Mouse (Mus musculus) MEL (cell line): Measurements from ENCODE around the gene Prcc. TPM values are rescaled to one million over a fixed set of nuclear protein-coding genes. Genes with fewer than 3 reads are reported as not detected.
"Not testable (repeated sequence)": the region's sequence is repeated elsewhere in the genome, so short reads cannot be mapped to it uniquely, and the experiment has no call there.

Experiments used
- DNase-seq: peaks from one replicate; pipeline ENCODE4 v3.0.0; 2011; ENCODE audit warnings: low read depth, low spot score
- H3K27ac ChIP-seq: 2 replicates; pipeline ENCODE4 v1.5.1; 2012; ENCODE audit warnings: low read depth, mild to moderate bottlenecking, control low read depth, low read length, moderate library complexity; ENCODE audit not compliant: control insufficient read depth
- H3K27me3 ChIP-seq, 2 experiments: fragments of 150-350 bp in 1 of 2; sonication (generic) in 1 of 2; 2 replicates each; pipeline ENCODE4 v1.6.1; 2012; ENCODE audit warnings: low read length in 2 of 2, mild to moderate bottlenecking in 2 of 2, improper control_type of control experiment in 1 of 2, moderate library complexity in 1 of 2; ENCODE audit not compliant: insufficient read depth in 2 of 2, control insufficient read depth in 1 of 2
- H3K36me3 ChIP-seq, 2 experiments: 2 replicates each; pipeline ENCODE4 v1.6.1; 2012 to 2014; ENCODE audit warnings: low read length in 2 of 2, improper control_type of control experiment in 1 of 2, inconsistent platforms in 1 of 2, mild to moderate bottlenecking in 1 of 2; ENCODE audit not compliant: insufficient read depth in 2 of 2, control insufficient read depth in 1 of 2
- H3K4me1 ChIP-seq, 2 experiments: fragments of 150-350 bp in 1 of 2; sonication (generic) in 1 of 2; 2 replicates each; pipeline ENCODE4 v1.6.1; 2012; ENCODE audit warnings: low read length in 2 of 2, improper control_type of control experiment in 1 of 2, mild to moderate bottlenecking in 1 of 2; ENCODE audit not compliant: insufficient read depth in 2 of 2, control insufficient read depth in 1 of 2
- H3K4me3 ChIP-seq, 2 experiments: fragments of 150-350 bp in 1 of 2; sonication (generic) in 1 of 2; 2 replicates each; pipeline ENCODE4 v1.5.1; 2012; ENCODE audit warnings: low read depth in 2 of 2, low read length in 2 of 2, mild to moderate bottlenecking in 2 of 2, moderate library complexity in 2 of 2, control low read depth in 1 of 2, improper control_type of control experiment in 1 of 2; ENCODE audit not compliant: control insufficient read depth in 1 of 2, insufficient read depth in 1 of 2
- H3K79me2 ChIP-seq: 2 replicates; pipeline ENCODE4 v1.6.1; 2012; ENCODE audit warnings: mild to moderate bottlenecking, low read length, moderate library complexity; ENCODE audit not compliant: control insufficient read depth, poor library complexity, insufficient read depth
- H3K9ac ChIP-seq: 2 replicates; pipeline ENCODE4 v1.6.1; 2012; ENCODE audit warnings: low read depth, mild to moderate bottlenecking, control low read depth, low read length, moderate library complexity; ENCODE audit not compliant: control insufficient read depth, poor library complexity, severe bottlenecking
- H3K9me3 ChIP-seq: fragments of 150-350 bp; sonication (generic); replicated peaks from 2 replicates; pipeline ENCODE4 v1.6.1; 2012; ENCODE audit warnings: mild to moderate bottlenecking, low read length, improper control_type of control experiment, moderate library complexity; ENCODE audit not compliant: insufficient read depth
- BHLHE40 ChIP-seq: IDR thresholded peaks from 2 replicates; pipeline ENCODE4 v1.6.1; 2012; ENCODE audit warnings: low read depth, mild to moderate bottlenecking, inconsistent platforms, low read length, improper control_type of control experiment, borderline replicate concordance
- CTCF ChIP-seq, 3 experiments: IDR thresholded peaks in 2 of 3; conservative IDR thresholded peaks in 1 of 3; 2 replicates each; pipeline ENCODE4 v1.5.1; 2011 to 2012; ENCODE audit warnings: low read length in 3 of 3, low read depth in 2 of 3, mild to moderate bottlenecking in 2 of 3, improper control_type of control experiment in 1 of 3, inconsistent platforms in 1 of 3, mixed read lengths in 1 of 3, moderate library complexity in 1 of 3; ENCODE audit not compliant: control insufficient read depth in 1 of 3, insufficient read depth in 1 of 3, poor library complexity in 1 of 3, severe bottlenecking in 1 of 3
- E2F4 ChIP-seq: IDR thresholded peaks from 2 replicates; pipeline ENCODE4 v1.6.1; 2011; ENCODE audit warnings: low read depth, low read length, improper control_type of control experiment, borderline replicate concordance
- EP300 ChIP-seq, 2 experiments: IDR thresholded peaks; 2 replicates each; pipeline ENCODE4 v1.6.1; 2011; ENCODE audit warnings: improper control_type of control experiment in 2 of 2, low read length in 2 of 2, low read depth in 1 of 2, mild to moderate bottlenecking in 1 of 2
- GATA1 ChIP-seq: IDR thresholded peaks from 2 replicates; pipeline ENCODE4 v1.6.1; 2011; ENCODE audit warnings: low read depth, low read length, improper control_type of control experiment
- MAX ChIP-seq: IDR thresholded peaks from 2 replicates; pipeline ENCODE4 v1.6.1; 2011; ENCODE audit warnings: low read length, improper control_type of control experiment
- MAZ ChIP-seq: IDR thresholded peaks from 2 replicates; pipeline ENCODE4 v1.6.1; 2012; ENCODE audit warnings: low read depth, mild to moderate bottlenecking, inconsistent platforms, low read length, improper control_type of control experiment
- MYB ChIP-seq: IDR thresholded peaks from 2 replicates; pipeline ENCODE4 v1.6.1; 2011; ENCODE audit warnings: mild to moderate bottlenecking, low read depth, low read length, improper control_type of control experiment
- NELFE ChIP-seq: IDR thresholded peaks from 2 replicates; pipeline ENCODE4 v1.6.1; 2011; ENCODE audit warnings: low read depth, low read length, improper control_type of control experiment
- NRF1 ChIP-seq: IDR thresholded peaks from 2 replicates; pipeline ENCODE4 v1.6.1; 2014; ENCODE audit warnings: low read depth, mild to moderate bottlenecking, inconsistent platforms, low read length, improper control_type of control experiment, moderate library complexity; ENCODE audit not compliant: poor library complexity, insufficient read depth, severe bottlenecking
- RAD21 ChIP-seq: IDR thresholded peaks from 2 replicates; pipeline ENCODE4 v1.6.1; 2011; ENCODE audit warnings: mild to moderate bottlenecking, low read depth, low read length, improper control_type of control experiment
- SIN3A ChIP-seq: IDR thresholded peaks from 2 replicates; pipeline ENCODE4 v1.6.1; 2012; ENCODE audit warnings: low read length, improper control_type of control experiment, inconsistent platforms
- SMC3 ChIP-seq: IDR thresholded peaks from 2 replicates; pipeline ENCODE4 v1.6.1; 2011; ENCODE audit warnings: low read depth, low read length, improper control_type of control experiment
- TBP ChIP-seq: IDR thresholded peaks from 2 replicates; pipeline ENCODE4 v1.8.0; 2011; ENCODE audit warnings: low read depth, low read length, improper control_type of control experiment
- TCF12 ChIP-seq: IDR thresholded peaks from 2 replicates; pipeline ENCODE4 v1.6.1; 2014; ENCODE audit warnings: low read depth, mild to moderate bottlenecking, inconsistent platforms, low read length, improper control_type of control experiment, moderate library complexity
- UBTF ChIP-seq: IDR thresholded peaks from 2 replicates; pipeline ENCODE4 v1.6.1; 2012; ENCODE audit warnings: low read depth, mild to moderate bottlenecking, inconsistent platforms, low read length, improper control_type of control experiment, moderate library complexity, borderline replicate concordance; ENCODE audit not compliant: insufficient read depth
- USF1 ChIP-seq: IDR thresholded peaks from 2 replicates; pipeline ENCODE4 v1.6.1; 2014; ENCODE audit warnings: low read depth, mild to moderate bottlenecking, inconsistent platforms, low read length, improper control_type of control experiment, moderate library complexity
- ZC3H11A ChIP-seq: IDR thresholded peaks from 2 replicates; pipeline ENCODE4 v1.6.1; 2012; ENCODE audit warnings: low read depth, mild to moderate bottlenecking, inconsistent platforms, low read length, improper control_type of control experiment
- ZNF384 ChIP-seq: IDR thresholded peaks from 2 replicates; pipeline ENCODE4 v1.6.1; 2012; ENCODE audit warnings: low read depth, mild to moderate bottlenecking, inconsistent platforms, low read length, improper control_type of control experiment
- polyA plus RNA-seq, 2 experiments: library from polyadenylated mRNA; stranded (reverse) in 1 of 2; unstranded in 1 of 2; fragments of >175 nt in 1 of 2; fragments of >200 nt in 1 of 2; gene quantifications; 2 replicates each; pipeline versions ENCODE4 v1.2.1 to v1.2.4; 2012; ENCODE audit warnings: low replicate concordance in 2 of 2, low read depth in 1 of 2; ENCODE audit not compliant: insufficient read length in 2 of 2, insufficient read depth in 1 of 2, missing spikeins in 1 of 2
- total RNA-seq: library from RNA; depleted of rRNA; stranded (reverse); fragments of 300-350 nt; gene quantifications from 2 replicates; pipeline ENCODE4 v1.2.3, GENCODE M21; 2012

Prcc gene
- total and polyA plus RNA-seq, 3 experiments, result 47.0 to 65.9 TPM; not detected in 1

DNA sequence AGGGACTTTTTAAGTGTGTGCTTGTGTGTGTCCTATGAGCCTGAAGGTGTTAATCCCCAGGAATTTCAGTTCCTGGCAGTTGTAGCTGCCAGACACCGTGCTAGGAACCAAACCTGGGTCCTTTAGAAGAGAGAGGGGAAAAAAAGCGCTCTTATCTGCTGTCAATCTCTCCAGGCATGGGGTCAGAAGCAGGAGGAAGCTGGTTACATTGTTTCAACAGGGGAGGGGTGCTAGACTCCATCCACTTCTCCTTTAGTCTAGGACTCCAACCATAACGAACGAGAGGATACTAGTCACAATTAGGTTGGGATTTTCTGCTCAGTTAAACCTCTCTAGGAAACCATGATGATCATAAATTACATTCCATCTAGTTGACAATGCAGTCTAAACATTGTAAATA is 57.0 kb downstream of the Prcc start:
- Histone ChIP-seq H3K4me1 (no peaks in the 10 kb centered on the region), H3K79me2 (no peaks in the 10 kb centered on the region), H3K36me3 (0 out of 4 replicates have a peak, but pooled peaks cover 0 to 2% of the 10 kb centered on the region in 2 experiments), H3K9ac (no peak overlapping the region), H3K27ac (no peak overlapping the region), H3K4me3 (no peak overlapping the region), H3K9me3 (no peaks in the 10 kb centered on the region), H3K27me3 (peaks cover 0 to 5% of the 10 kb centered on the region in 2 experiments; a peak in 2 of 4 replicates)
- peak; percentile 43 for DNase-seq
- TF ChIP-seq EP300 (IDR thresholded peaks at IDR 0.05; ENCODE audit: low read depth in 1 of 2, low read length in 2 of 2), result no peak; a peak in 1 of 4 replicates
- no peak for TF ChIP-seq NRF1
- no peak for TF ChIP-seq ZC3H11A
- TF ChIP-seq ZNF384, result 0 out of 2 replicates have a peak, but pooled peaks have one; percentile 43
- peak; percentile 51 for TF ChIP-seq GATA1
- TF ChIP-seq SIN3A, result no peak

GRCm38 (mm10) chr3:87824206-87824605 is 61.2 kb downstream of the Prcc start, which contains the start of gene Pear1:
Pear1 (minus strand) TSS chr3:87824306.
- not testable (repeated sequence) for H3K4me3 ChIP-seq, H3K79me2 ChIP-seq, H3K9me3 ChIP-seq, DNase-seq, H3K27ac ChIP-seq, H3K4me1 ChIP-seq, H3K36me3 ChIP-seq, H3K9ac ChIP-seq, H3K27me3 ChIP-seq

DNA sequence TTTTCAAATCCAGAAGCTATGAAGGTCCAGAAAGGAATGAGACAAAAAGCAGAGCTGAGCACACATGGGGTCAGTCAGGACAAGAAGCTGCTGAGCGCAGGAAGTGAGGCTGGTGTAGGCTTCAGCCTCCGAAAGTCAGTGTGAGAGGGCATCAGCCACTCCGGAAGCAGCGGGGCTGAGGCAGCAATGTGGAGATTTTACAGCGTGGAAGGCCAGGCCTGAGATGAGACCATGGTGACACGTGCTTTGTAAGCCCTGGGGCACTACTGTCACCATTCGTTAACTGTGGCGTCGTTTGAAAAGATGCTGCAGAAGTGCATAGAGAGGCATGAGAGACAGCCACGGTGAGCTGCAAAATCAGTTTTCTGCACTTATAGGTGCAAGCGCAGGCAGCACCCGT is 67.2 kb downstream of the Prcc start:
- Histone ChIP-seq H3K79me2 (no peaks in the 10 kb centered on the region), H3K27ac (no peak overlapping the region), H3K27me3 (peaks cover 6 to 7% of the 10 kb centered on the region in 2 experiments), H3K9me3 (no peaks in the 10 kb centered on the region), H3K9ac (no peak overlapping the region), H3K4me1 (no peaks in the 10 kb centered on the region; a peak in 1 of 4 replicates), H3K36me3 (peaks cover 0 to 4% of the 10 kb centered on the region in 2 experiments; a peak in 1 of 4 replicates), H3K4me3 (no peak overlapping the region)
- no peak for DNase-seq
- TF ChIP-seq ZC3H11A, result no peak

DNA sequence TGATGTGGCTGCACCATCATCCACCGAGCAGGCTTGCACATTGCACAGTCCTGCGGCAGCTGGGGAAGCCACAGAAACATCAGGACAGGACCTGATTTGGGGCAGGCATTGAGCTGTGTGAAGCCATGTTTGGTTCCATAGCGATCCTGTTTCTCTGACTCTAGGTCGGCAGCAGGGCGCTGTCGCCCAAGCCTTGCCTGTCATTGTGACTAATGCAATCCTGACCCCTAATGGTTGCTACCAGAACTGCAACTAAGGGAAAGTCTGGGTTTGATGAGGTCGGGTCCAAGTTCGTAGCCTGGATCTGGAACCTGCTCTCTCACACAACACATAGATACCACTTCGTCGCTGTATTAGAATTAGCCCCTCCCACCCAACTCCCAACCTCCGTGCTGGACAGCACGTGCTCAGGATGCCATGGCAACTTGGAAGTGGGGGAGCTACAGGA is 68.7 kb downstream of the Prcc start:
- Histone ChIP-seq H3K27ac (no peak overlapping the region), H3K4me1 (peaks cover 0 to 3% of the 10 kb centered on the region in 2 experiments; a peak in 2 of 4 replicates), H3K36me3 (peaks cover 0 to 4% of the 10 kb centered on the region in 2 experiments; a peak in 1 of 4 replicates), H3K4me3 (peak overlapping the region; percentile 26 to 31; a peak in 2 of 4 replicates), H3K27me3 (peaks cover 4% of the 10 kb centered on the region in 2 experiments; a peak in 3 of 4 replicates), H3K9ac (no peak overlapping the region), H3K9me3 (no peaks in the 10 kb centered on the region), H3K79me2 (no peaks in the 10 kb centered on the region)
- DNase-seq, result peak; percentile 88
- TF ChIP-seq TCF12 (no peak), MAZ (0 out of 2 replicates have a peak, but pooled peaks have one; percentile 48), SMC3 (peak; percentile 77), UBTF (no peak), USF1 (peak; percentile 30; the same call in 1 of the 2 replicates), E2F4 (no peak), SIN3A (peak; percentile 52; the same call in 1 of the 2 replicates), CTCF (IDR thresholded peaks at IDR 0.05 in 2 of 3, conservative IDR thresholded peaks at IDR 0.05 in 1 of 3; ENCODE audit: control insufficient read depth in 1 of 3, insufficient read depth in 1 of 3, low read depth in 2 of 3, low read length in 3 of 3, poor library complexity in 1 of 3, severe bottlenecking in 1 of 3) (peak; percentile 75 to 98 (median 95)), NELFE (no peak), MAX (0 out of 2 replicates have a peak, but pooled peaks have one; percentile 33), MYB (no peak), ZC3H11A (peak; percentile 72), RAD21 (peak; percentile 80), ZNF384 (no peak), BHLHE40 (peak; percentile 59; the same call in 1 of the 2 replicates), TBP (no peak)
